In genomic region chr5:130200233-130201029, GRCm38 (mm10) we compare ENCODE assay signal across 15 mouse cellular contexts. TPM values are rescaled to one million over a fixed set of nuclear protein-coding genes. Genes with fewer than 3 reads are reported as not detected.
DNase-seq lines count a peak whose midpoint lies in the region; ATAC-seq and TF ChIP-seq lines count a peak whose summit lies in the region.
"Had no signal": no experiment of that assay in that cellular context is flagged by ENCODE, and none has a peak within 500 bp of the region (broad histone marks: within the 10 kb centered on the region; RNA-seq: fewer than 3 reads in every experiment).

No protein-coding gene starts in this region.

- H3K9me3 ChIP-seq in liver, postnatal 0 days (ENCODE audit: low read length): no peaks in the 10 kb centered on the region
- H3K9me3 ChIP-seq in hindbrain, postnatal 0 days (ENCODE audit: low read length): no peaks in the 10 kb centered on the region
- H3K9me3 ChIP-seq: forebrain, embryonic 15.5 days; heart, embryonic 12.5 days; hindbrain, embryonic 10.5 days had no signal

- TF ChIP-seq EP300 in liver, postnatal 0 days (IDR thresholded peaks at IDR 0.05; ENCODE audit: low read depth): peak; percentile 59

- no peak overlapping the region for H3K4me2 ChIP-seq in liver, postnatal 0 days (ENCODE audit: low read depth, low read length)
- no peak overlapping the region for H3K4me2 ChIP-seq in hindbrain, postnatal 0 days (ENCODE audit: low read depth, low read length)
- H3K4me2 ChIP-seq: forebrain, embryonic 15.5 days; heart, embryonic 12.5 days had no signal

- H3K4me1 ChIP-seq in liver, postnatal 0 days (ENCODE audit: insufficient read depth): peaks cover 15% of the 10 kb centered on the region
- no peaks in the 10 kb centered on the region for H3K4me1 ChIP-seq in hindbrain, postnatal 0 days (ENCODE audit: insufficient read depth, low read length)
- H3K4me1 ChIP-seq: forebrain, embryonic 15.5 days; hindbrain, embryonic 10.5 days had no signal

- peaks cover 44% of the 10 kb centered on the region for H3K36me3 ChIP-seq in liver, postnatal 0 days (replicated peaks; ENCODE audit: insufficient read depth, low read length)
- H3K36me3 ChIP-seq in hindbrain, postnatal 0 days (ENCODE audit: insufficient read depth, low read length): peaks cover 16% of the 10 kb centered on the region

- TF ChIP-seq CTCF in layer of hippocampus, adult 2 months (conservative IDR thresholded peaks at IDR 0.05): no peak
- TF ChIP-seq CTCF in liver, postnatal 0 days (IDR thresholded peaks at IDR 0.05; ENCODE audit: low read depth): no peak
- TF ChIP-seq CTCF in hindbrain, postnatal 0 days (IDR thresholded peaks at IDR 0.05; ENCODE audit: low read depth): no peak

- H3K9ac ChIP-seq in liver, postnatal 0 days (replicated peaks): no peak overlapping the region
- no peak overlapping the region for H3K9ac ChIP-seq in hindbrain, postnatal 0 days (replicated peaks; ENCODE audit: low read length)
- H3K9ac ChIP-seq: forebrain, embryonic 15.5 days; heart, embryonic 12.5 days had no signal

- ATAC-seq in liver, postnatal 0 days: peak; percentile 97
- ATAC-seq in hindbrain, postnatal 0 days: no peak
- ATAC-seq: forebrain, embryonic 15.5 days had no signal

- H3K27me3 ChIP-seq in liver, postnatal 0 days (ENCODE audit: insufficient read depth, low read length): no peaks in the 10 kb centered on the region
- no peaks in the 10 kb centered on the region for H3K27me3 ChIP-seq in hindbrain, postnatal 0 days (ENCODE audit: insufficient read depth, low read length)
- H3K27me3 ChIP-seq: forebrain, embryonic 15.5 days; heart, embryonic 12.5 days had no signal

- WGBS in liver, postnatal 0 days (ENCODE audit: insufficient replicate concordance): 79% methylated on average over 10 of the region's 10 CpGs
- WGBS in hindbrain, postnatal 0 days: 91% methylated on average over 10 of the region's 10 CpGs

- intact Hi-C loops in heart, postnatal 36 days (cut with DNase I): no loop called here

- no peak overlapping the region for H3K4me3 ChIP-seq in layer of hippocampus, adult 2 months
- no peak overlapping the region for H3K4me3 ChIP-seq in liver, postnatal 0 days (ENCODE audit: low read depth, low read length)
- H3K4me3 ChIP-seq in hindbrain, postnatal 0 days (ENCODE audit: low read length): no peak overlapping the region
- H3K4me3 ChIP-seq: forebrain, embryonic 15.5 days; heart, embryonic 12.5 days; hindbrain, embryonic 10.5 days; left cerebral cortex, adult 2 months had no signal

- H3K27ac ChIP-seq in layer of hippocampus, adult 2 months: peak overlapping the region; percentile 18; the same call in 1 of the 2 replicates
- peak overlapping the region; percentile 86 for H3K27ac ChIP-seq in liver, postnatal 0 days (ENCODE audit: low read depth)
- H3K27ac ChIP-seq in hindbrain, postnatal 0 days: no peak overlapping the region
- H3K27ac ChIP-seq: forebrain, embryonic 15.5 days; hindbrain, embryonic 10.5 days; left cerebral cortex, adult 2 months had no signal

- DNase-seq in layer of hippocampus, adult 2 months (ENCODE audit: low spot score in 2 of 2): no peak
- DNase-seq in layer of hippocampus, adult 18-20 months (ENCODE audit: low spot score in 2 of 2): no peak
- DNase-seq in kidney, adult 9 months: peak; percentile 65
- peak; percentile 72 for DNase-seq in liver, postnatal 0 days
- peak; percentile 81 for DNase-seq in lung, postnatal 36 days
- DNase-seq in hindbrain, postnatal 0 days (ENCODE audit: low spot score): no peak
- DNase-seq in heart, postnatal 36 days: no peak
- DNase-seq in urinary bladder, postnatal 4 days (ENCODE audit: low spot score in 2 of 2): no peak
- DNase-seq: cerebellum, postnatal 36 days; gastrocnemius, postnatal 25 days; retina, postnatal 1 day had no signal

RNA-seq across cellular contexts. Expression of gene Tmem248, which starts 16.4 kb away (rescaled TPM):
- total RNA-seq in layer of hippocampus, adult 2 months (2021): 10 to 100 TPM; 39.7 to 41.4 TPM
- total RNA-seq in layer of hippocampus, adult 18-20 months (2021): 10 to 100 TPM; 42.3 to 43.3 TPM
- 28.1 and 30.7 TPM in 2 replicates for polyA plus RNA-seq in liver, postnatal 0 days (2015; fragmentation: Nextera tagmentation; extraction: Ambion mirVana)
- total RNA-seq in hindbrain, postnatal 0 days (2014; rRNA removed): 37.1 and 51.2 TPM in 2 replicates
- polyA plus RNA-seq in hindbrain, postnatal 0 days (2015; fragmentation: Nextera tagmentation; extraction: Ambion mirVana): 26.5 and 30.5 TPM in 2 replicates
- 10 to 100 TPM; 34.4 to 38.5 TPM for total RNA-seq in heart, postnatal 36 days (2021)

RNA-seq across cellular contexts. Expression of gene Rabgef1, which starts 28.8 kb away (rescaled TPM):
- total RNA-seq in layer of hippocampus, adult 2 months (2021): 10 to 100 TPM; 48.8 to 51.1 TPM
- 10 to 100 TPM; 53.2 TPM for total RNA-seq in layer of hippocampus, adult 18-20 months (2021)
- 18.5 and 19.7 TPM in 2 replicates for polyA plus RNA-seq in liver, postnatal 0 days (2015; fragmentation: Nextera tagmentation; extraction: Ambion mirVana)
- total RNA-seq in hindbrain, postnatal 0 days (2014; rRNA removed): 16.1 and 19.9 TPM in 2 replicates
- polyA plus RNA-seq in hindbrain, postnatal 0 days (2015; fragmentation: Nextera tagmentation; extraction: Ambion mirVana): 27.4 and 28.9 TPM in 2 replicates
- total RNA-seq in heart, postnatal 36 days (2021): 10 to 100 TPM; 20.6 to 21.2 TPM

RNA-seq across cellular contexts. Expression of gene Sbds, which starts 54.9 kb away (rescaled TPM):
- total RNA-seq in layer of hippocampus, adult 2 months (2021): 10 to 100 TPM; 76.5 to 81.9 TPM
- 10 to 100 TPM; 83.1 to 83.6 TPM for total RNA-seq in layer of hippocampus, adult 18-20 months (2021)
- polyA plus RNA-seq in liver, postnatal 0 days (2015; fragmentation: Nextera tagmentation; extraction: Ambion mirVana): 44.0 and 44.8 TPM in 2 replicates
- 14.9 and 21.5 TPM in 2 replicates for total RNA-seq in hindbrain, postnatal 0 days (2014; rRNA removed)
- 52.3 and 57.2 TPM in 2 replicates for polyA plus RNA-seq in hindbrain, postnatal 0 days (2015; fragmentation: Nextera tagmentation; extraction: Ambion mirVana)
- 10 to 100 TPM; 47.1 to 49.6 TPM for total RNA-seq in heart, postnatal 36 days (2021)

RNA-seq across cellular contexts. Expression of gene Tyw1, which starts 55.0 kb away (rescaled TPM):
- 10 to 100 TPM; 16.2 to 17.7 TPM for total RNA-seq in layer of hippocampus, adult 2 months (2021)
- total RNA-seq in layer of hippocampus, adult 18-20 months (2021): 10 to 100 TPM; 16.1 to 16.6 TPM
- 8.4 and 10.9 TPM in 2 replicates for polyA plus RNA-seq in liver, postnatal 0 days (2015; fragmentation: Nextera tagmentation; extraction: Ambion mirVana)
- total RNA-seq in hindbrain, postnatal 0 days (2014; rRNA removed): 20.5 and 22.7 TPM in 2 replicates
- 17.6 and 18.1 TPM in 2 replicates for polyA plus RNA-seq in hindbrain, postnatal 0 days (2015; fragmentation: Nextera tagmentation; extraction: Ambion mirVana)
- 10 to 100 TPM in 1 of 2 experiments, 1 to 10 TPM in 1; 8.6 to 10.2 TPM for total RNA-seq in heart, postnatal 36 days (2021)

RNA-seq across cellular contexts. Expression of gene Kctd7, which starts 55.8 kb away (rescaled TPM):
- total RNA-seq in layer of hippocampus, adult 2 months (2021): 10 to 100 TPM; 10.3 to 12.8 TPM
- total RNA-seq in layer of hippocampus, adult 18-20 months (2021): 10 to 100 TPM; 12.1 to 16.5 TPM
- polyA plus RNA-seq in liver, postnatal 0 days (2015; fragmentation: Nextera tagmentation; extraction: Ambion mirVana): 3.6 and 3.9 TPM in 2 replicates
- 20.8 and 31.7 TPM in 2 replicates for total RNA-seq in hindbrain, postnatal 0 days (2014; rRNA removed)
- polyA plus RNA-seq in hindbrain, postnatal 0 days (2015; fragmentation: Nextera tagmentation; extraction: Ambion mirVana): 10.9 and 11.2 TPM in 2 replicates
- 1 to 10 TPM; 1.8 to 2.9 TPM for total RNA-seq in heart, postnatal 36 days (2021)

Comparison
In these comparisons a context has a peak if more than half of its experiments do, and no peak if none do; other contexts are left out.
1. DNase-seq: peak in kidney, adult 9 months (single experiment), liver, postnatal 0 days (single experiment) and lung, postnatal 36 days (single experiment); none in layer of hippocampus, adult 2 months (0 of 2), layer of hippocampus, adult 18-20 months (0 of 2), hindbrain, postnatal 0 days (single experiment), heart, postnatal 36 days (0 of 2) and urinary bladder, postnatal 4 days (0 of 2).